Mouse (Mus musculus): ENCODE results near the gene Tex261.

- no peak for TF ChIP-seq CTCF (IDR thresholded peaks at IDR 0.05; ENCODE audit: insufficient read depth, low read depth, low read length)
- no peak for TF ChIP-seq POLR2A (IDR thresholded peaks at IDR 0.05; ENCODE audit: insufficient read depth, low read depth, low read length)
These were observed 37.0 kb downstream of the Tex261 start for GRCm38 (mm10) chr6:83738596-83738995.
